Mouse (Mus musculus): Measurements from ENCODE around the gene Gm10300. TPM values are rescaled to one million over a fixed set of nuclear protein-coding genes. Genes with fewer than 3 reads are reported as not detected.

The Gm10300 gene
- 0.15 and 0.18 TPM in 2 replicates for polyA plus RNA-seq (2015; fragmentation: Nextera tagmentation; extraction: Ambion mirVana)

DNA sequence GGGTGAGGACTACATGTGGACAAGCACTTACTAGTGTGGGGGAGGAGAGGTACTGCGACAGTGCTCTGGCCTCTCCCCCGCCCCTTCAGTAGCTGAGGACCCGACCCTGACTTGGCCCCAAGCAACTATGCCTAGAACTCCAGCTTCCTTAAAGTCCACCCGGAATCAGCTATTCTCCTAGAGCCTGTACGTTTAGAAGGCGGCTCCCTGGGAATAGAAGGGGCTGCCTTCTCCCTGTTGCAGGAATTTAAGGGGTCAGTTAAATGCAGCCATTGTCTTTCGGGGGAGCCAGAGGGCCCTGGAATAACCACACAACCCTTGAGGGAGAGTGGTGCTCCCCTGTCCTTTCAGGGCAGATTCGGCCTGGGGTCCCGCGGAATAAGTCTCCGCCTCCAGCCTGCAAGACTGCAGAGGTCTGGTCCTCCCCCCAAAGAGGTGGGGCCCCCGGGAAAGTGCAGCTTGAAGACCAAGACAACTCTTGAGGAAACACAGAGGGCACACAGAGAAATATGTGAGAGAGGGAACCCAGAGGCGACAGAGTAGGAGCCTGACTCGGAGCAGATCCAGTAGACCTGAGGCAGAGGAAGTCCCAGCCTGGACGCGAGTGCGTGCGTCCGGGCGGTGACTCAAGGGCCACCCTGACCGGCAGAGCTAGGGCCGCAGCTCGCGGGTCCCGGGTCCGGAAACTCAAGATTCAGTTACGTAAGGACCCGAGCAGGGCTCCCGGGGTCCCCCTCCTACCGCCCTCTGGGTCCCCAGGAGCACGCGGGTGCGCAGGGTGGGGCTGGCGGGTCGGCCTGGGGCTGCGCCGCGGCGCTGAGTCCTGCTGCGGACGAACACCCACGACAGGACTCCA, at the start of gene Gm10300:
Gm10300 (plus strand) TSS at position 621 of the 856 bp plus-strand sequence.
- Histone ChIP-seq H3K27ac (ENCODE audit: low read length) (peak within 1 kb of the TSS; percentile 89), H3K4me1 (ENCODE audit: insufficient read depth, low read depth, low read length) (peaks cover 6% of the 10 kb centered on the region; the same call in 1 of the 2 replicates), H3K9me3 (ENCODE audit: low read length) (no peaks in the 10 kb centered on the region), H3K36me3 (ENCODE audit: insufficient read depth, low read length) (no peaks in the 10 kb centered on the region), H3K9ac (replicated peaks; ENCODE audit: low read depth) (peak within 1 kb of the TSS; percentile 77), H3K4me2 (replicated peaks; ENCODE audit: low read depth, low read length) (peak within 1 kb of the TSS; percentile 99), H3K4me3 (ENCODE audit: low read depth, low read length) (peak within 1 kb of the TSS; percentile 79), H3K27me3 (replicated peaks; ENCODE audit: insufficient read depth, low read length) (no peaks in the 10 kb centered on the region)
- 2% methylated on average over 40 of the region's 42 CpGs for WGBS
- TF ChIP-seq EP300 (IDR thresholded peaks at IDR 0.05) (no peak), CTCF (IDR thresholded peaks at IDR 0.05) (no peak)
- ATAC-seq (peak; percentile 16), DNase-seq (ENCODE audit: low spot score) (peak; percentile 65)

DNA sequence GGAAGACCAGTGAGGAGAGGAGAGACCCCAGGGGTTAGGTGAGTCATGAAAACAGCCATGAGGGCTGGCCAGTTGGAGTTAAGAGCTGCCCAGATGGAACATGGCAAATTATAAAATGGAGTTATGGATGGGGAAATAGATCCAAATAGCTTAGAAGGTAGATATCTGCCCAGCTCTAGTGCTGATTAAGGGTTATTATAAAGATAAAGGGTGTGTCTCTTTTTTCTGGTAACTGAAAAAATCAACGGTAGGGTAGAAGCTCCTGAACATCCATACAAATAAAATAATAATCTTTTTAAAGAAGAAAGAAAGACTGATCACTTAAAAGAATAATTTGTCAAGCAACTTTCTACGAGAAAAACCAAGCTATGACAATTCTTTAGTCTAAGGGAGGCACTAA, 49.2 kb upstream of the Gm10300 start:
- WGBS, result 39% methylated on average over 2 of the region's 2 CpGs
- no peak overlapping the region for H3K9ac ChIP-seq (replicated peaks; ENCODE audit: low read depth)
- H3K4me3 ChIP-seq (ENCODE audit: low read depth, low read length), result no peak overlapping the region
- no peaks in the 10 kb centered on the region for H3K9me3 ChIP-seq (ENCODE audit: low read length)
- no peak overlapping the region for H3K27ac ChIP-seq (ENCODE audit: low read length)
- ATAC-seq, result no peak
- H3K27me3 ChIP-seq (replicated peaks; ENCODE audit: insufficient read depth, low read length), result no peaks in the 10 kb centered on the region
- H3K4me2 ChIP-seq (replicated peaks; ENCODE audit: low read depth, low read length), result no peak overlapping the region
- H3K4me1 ChIP-seq (ENCODE audit: insufficient read depth, low read depth, low read length), result 0 out of 2 replicates have a peak, but pooled peaks cover 4% of the 10 kb centered on the region
- TF ChIP-seq CTCF (IDR thresholded peaks at IDR 0.05), result no peak
- TF ChIP-seq EP300 (IDR thresholded peaks at IDR 0.05), result no peak
- H3K36me3 ChIP-seq (ENCODE audit: insufficient read depth, low read length), result no peaks in the 10 kb centered on the region
- DNase-seq (ENCODE audit: low spot score), result no peak

DNA sequence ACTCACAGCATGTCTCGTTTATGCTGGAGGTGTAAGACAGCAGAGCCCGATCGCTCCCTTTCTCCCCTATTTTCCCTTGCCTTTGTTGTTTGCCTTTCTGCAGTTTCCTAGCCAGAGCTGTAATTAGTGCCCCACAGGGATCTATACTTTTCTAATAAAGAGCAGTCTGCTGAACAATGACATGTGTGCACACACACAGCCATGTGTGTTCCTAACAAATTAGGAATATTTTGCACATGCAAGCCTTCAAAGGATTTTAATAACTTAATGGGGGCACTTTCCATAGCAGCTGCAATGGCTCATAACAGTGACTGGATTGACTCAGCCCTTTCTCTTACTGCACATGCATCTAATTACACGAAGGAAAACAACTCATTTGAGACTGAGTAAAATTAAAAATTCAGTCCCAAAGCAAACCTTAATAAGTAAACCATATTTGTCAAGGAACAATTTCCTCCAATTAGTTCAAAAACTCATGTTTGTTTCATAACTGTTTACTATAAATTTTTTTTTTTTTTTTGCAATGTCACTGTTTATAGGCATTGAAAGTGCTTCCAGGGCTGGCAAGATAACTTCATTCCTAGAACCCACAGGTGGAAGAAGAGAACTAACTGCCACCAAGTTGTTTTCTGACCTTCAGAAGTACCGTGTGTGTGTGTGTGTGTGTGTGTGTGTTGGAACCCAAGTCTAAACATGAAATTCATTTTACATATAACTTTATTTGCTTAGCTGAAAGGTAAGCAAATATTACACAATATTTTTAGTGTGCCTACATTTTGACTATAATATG, 48.6 kb upstream of the Gm10300 start:
- Histone ChIP-seq H3K4me2 (replicated peaks; ENCODE audit: low read depth, low read length) (no peak overlapping the region), H3K9me3 (ENCODE audit: low read length) (no peaks in the 10 kb centered on the region), H3K36me3 (ENCODE audit: insufficient read depth, low read length) (no peaks in the 10 kb centered on the region), H3K27me3 (replicated peaks; ENCODE audit: insufficient read depth, low read length) (no peaks in the 10 kb centered on the region), H3K4me1 (ENCODE audit: insufficient read depth, low read depth, low read length) (0 out of 2 replicates have a peak, but pooled peaks cover 4% of the 10 kb centered on the region), H3K27ac (ENCODE audit: low read length) (no peak overlapping the region), H3K4me3 (ENCODE audit: low read depth, low read length) (no peak overlapping the region), H3K9ac (replicated peaks; ENCODE audit: low read depth) (no peak overlapping the region)
- ATAC-seq (no peak), DNase-seq (ENCODE audit: low spot score) (no peak)
- WGBS, result 26% methylated on average over 5 of the region's 5 CpGs
- no peak for TF ChIP-seq EP300 (IDR thresholded peaks at IDR 0.05)
- TF ChIP-seq CTCF (IDR thresholded peaks at IDR 0.05), result no peak

DNA sequence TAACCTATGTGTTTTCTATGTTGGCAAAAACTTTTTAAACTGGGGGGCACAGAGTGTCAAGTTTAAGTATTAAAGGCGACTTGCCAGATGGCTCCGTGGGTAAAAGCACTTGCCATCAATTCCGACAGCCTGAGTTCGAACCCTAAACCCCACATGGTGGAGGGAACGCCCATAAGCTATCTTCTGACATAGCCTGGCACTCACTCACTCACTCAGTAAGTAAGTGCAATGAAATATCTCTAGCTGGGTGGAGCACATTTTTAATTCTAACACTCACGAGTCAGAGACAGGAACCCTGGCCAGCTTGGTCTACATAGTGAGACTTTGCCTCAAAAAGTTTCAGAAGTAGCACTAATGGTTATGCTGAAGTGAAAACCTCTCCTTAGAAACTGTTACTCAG, 47.3 kb upstream of the Gm10300 start:
- Histone ChIP-seq H3K36me3 (ENCODE audit: insufficient read depth, low read length) (no peaks in the 10 kb centered on the region), H3K4me1 (ENCODE audit: insufficient read depth, low read depth, low read length) (0 out of 2 replicates have a peak, but pooled peaks cover 4% of the 10 kb centered on the region), H3K27me3 (replicated peaks; ENCODE audit: insufficient read depth, low read length) (no peaks in the 10 kb centered on the region), H3K4me2 (replicated peaks; ENCODE audit: low read depth, low read length) (no peak overlapping the region), H3K27ac (ENCODE audit: low read length) (no peak overlapping the region), H3K9me3 (ENCODE audit: low read length) (no peaks in the 10 kb centered on the region), H3K4me3 (ENCODE audit: low read depth, low read length) (no peak overlapping the region), H3K9ac (replicated peaks; ENCODE audit: low read depth) (no peak overlapping the region)
- TF ChIP-seq CTCF (IDR thresholded peaks at IDR 0.05) (no peak), EP300 (IDR thresholded peaks at IDR 0.05) (no peak)
- no peak for ATAC-seq
- 69% methylated on average over 6 of the region's 6 CpGs for WGBS
- DNase-seq (ENCODE audit: low spot score), result no peak

DNA sequence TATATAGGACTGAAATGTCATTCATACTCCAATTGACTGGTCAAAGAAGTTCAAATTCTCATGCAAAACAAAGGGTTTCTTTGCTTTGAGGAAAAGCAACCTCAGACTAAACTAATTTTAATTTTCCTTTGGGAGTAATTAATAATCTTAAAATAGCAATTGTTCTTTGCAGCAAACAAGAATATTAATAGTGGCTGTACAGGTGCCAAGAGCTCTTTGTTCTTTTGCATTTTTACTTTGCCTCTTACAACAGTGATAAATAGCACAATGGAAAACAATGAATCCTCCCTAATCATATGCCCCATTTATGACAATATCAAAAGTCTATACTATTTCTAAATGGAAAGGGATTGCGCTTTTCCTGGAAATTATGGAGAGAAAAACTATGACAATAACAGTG, 46.7 kb upstream of the Gm10300 start:
- DNase-seq (ENCODE audit: low spot score), result no peak

More for the DNA sequence above, 46.7 kb upstream of the Gm10300 start:
- no peak overlapping the region for H3K27ac ChIP-seq (ENCODE audit: low read length)
- H3K4me3 ChIP-seq (ENCODE audit: low read depth, low read length), result no peak overlapping the region
- no peak overlapping the region for H3K9ac ChIP-seq (replicated peaks; ENCODE audit: low read depth)
- no peak for TF ChIP-seq EP300 (IDR thresholded peaks at IDR 0.05)
- TF ChIP-seq CTCF (IDR thresholded peaks at IDR 0.05), result no peak
- H3K27me3 ChIP-seq (replicated peaks; ENCODE audit: insufficient read depth, low read length), result no peaks in the 10 kb centered on the region
- H3K9me3 ChIP-seq (ENCODE audit: low read length), result no peaks in the 10 kb centered on the region
- no peak for ATAC-seq
- WGBS, result 96% methylated on average over 1 of the region's 1 CpGs
- H3K36me3 ChIP-seq (ENCODE audit: insufficient read depth, low read length), result no peaks in the 10 kb centered on the region
- H3K4me2 ChIP-seq (replicated peaks; ENCODE audit: low read depth, low read length), result no peak overlapping the region
- H3K4me1 ChIP-seq (ENCODE audit: insufficient read depth, low read depth, low read length), result 0 out of 2 replicates have a peak, but pooled peaks cover 4% of the 10 kb centered on the region

All from lung, postnatal 0 days (tissue).